Mouse (Mus musculus): ENCODE data around the gene Igfbpl1. TPM values are rescaled to one million over a fixed set of nuclear protein-coding genes. Genes with fewer than 3 reads are reported as not detected.
A peak's percentile ranks its signal among the peaks of the same experiment; 100 is the strongest.

Igfbpl1 gene
- polyA plus RNA-seq, 1 experiment from 2014 or later, result 0.34 TPM

GRCm38 (mm10) chr4:45766774-45767173 is 59.9 kb downstream of the Igfbpl1 start:
- no peaks in the 10 kb centered on the region for H3K9me3 ChIP-seq (ENCODE audit: control insufficient read depth, low read length)
- peaks cover 64% of the 10 kb centered on the region for H3K4me1 ChIP-seq (ENCODE audit: control insufficient read depth, insufficient read depth, low read length)
- 86% methylated on average over 7 of the region's 7 CpGs for WGBS
- no peak overlapping the region for H3K4me3 ChIP-seq (ENCODE audit: low read length)
- ATAC-seq, result no peak
- no peak overlapping the region for H3K9ac ChIP-seq (ENCODE audit: low read depth, low read length)
- H3K27ac ChIP-seq (ENCODE audit: low read length), result no peak overlapping the region
- 0 out of 2 replicates have a peak, but pooled peaks cover 5% of the 10 kb centered on the region for H3K27me3 ChIP-seq (replicated peaks; ENCODE audit: control insufficient read depth, insufficient read depth, low read length)
- no peak overlapping the region for H3K4me2 ChIP-seq (ENCODE audit: low read depth, low read length)
- no peaks in the 10 kb centered on the region for H3K36me3 ChIP-seq (ENCODE audit: control insufficient read depth, insufficient read depth, low read length)

DNA sequence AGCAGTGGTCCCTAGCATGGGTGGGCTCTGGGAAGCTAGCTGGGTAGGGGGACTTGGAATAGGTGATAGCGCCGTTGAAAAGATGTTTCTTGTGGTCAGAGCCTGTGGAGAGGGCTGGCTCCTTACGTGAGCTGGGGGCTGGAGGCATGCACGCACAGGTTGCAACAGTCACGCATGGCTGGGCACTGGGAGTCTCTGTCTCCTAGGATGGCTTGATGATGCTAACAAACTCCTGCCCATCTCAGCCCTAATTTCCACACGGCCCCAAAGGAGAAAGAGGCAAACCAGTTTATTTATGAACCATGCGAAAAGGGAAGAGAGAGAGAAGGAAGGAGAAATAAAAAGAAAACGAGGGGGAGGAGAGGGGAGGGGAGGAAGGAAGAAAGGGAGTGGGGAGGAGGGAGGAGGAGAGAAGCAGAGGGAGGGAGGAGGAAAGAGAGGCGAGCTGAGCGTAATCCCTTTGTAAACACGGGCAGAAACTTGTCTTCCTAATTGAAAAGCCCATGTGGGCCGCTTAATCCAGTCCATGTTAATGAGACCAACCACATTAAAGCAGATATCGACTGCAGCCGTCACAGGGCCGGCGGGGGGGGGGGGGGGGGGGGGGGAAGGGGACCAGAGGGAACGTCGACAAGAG is 61.0 kb downstream of the Igfbpl1 start:
- peaks cover 58% of the 10 kb centered on the region for H3K4me1 ChIP-seq (ENCODE audit: control insufficient read depth, insufficient read depth, low read length)
- H3K27ac ChIP-seq (ENCODE audit: low read length), result no peak overlapping the region
- peak overlapping the region; percentile 21; the same call in 1 of the 2 replicates for H3K4me2 ChIP-seq (ENCODE audit: low read depth, low read length)
- peak overlapping the region; percentile 4; the same call in 1 of the 2 replicates for H3K4me3 ChIP-seq (ENCODE audit: low read length)
- WGBS, result 5% methylated on average over 16 of the region's 18 CpGs
- H3K9me3 ChIP-seq (ENCODE audit: control insufficient read depth, low read length), result no peaks in the 10 kb centered on the region
- ATAC-seq, result no peak
- H3K36me3 ChIP-seq (ENCODE audit: control insufficient read depth, insufficient read depth, low read length), result no peaks in the 10 kb centered on the region
- H3K9ac ChIP-seq (ENCODE audit: low read depth, low read length), result no peak overlapping the region
- 0 out of 2 replicates have a peak, but pooled peaks cover 5% of the 10 kb centered on the region for H3K27me3 ChIP-seq (replicated peaks; ENCODE audit: control insufficient read depth, insufficient read depth, low read length)

GRCm38 (mm10) chr4:45765121-45765564 is 61.6 kb downstream of the Igfbpl1 start:
- Histone ChIP-seq H3K36me3 (ENCODE audit: control insufficient read depth, insufficient read depth, low read length) (no peaks in the 10 kb centered on the region), H3K9me3 (ENCODE audit: control insufficient read depth, low read length) (no peaks in the 10 kb centered on the region), H3K4me1 (ENCODE audit: control insufficient read depth, insufficient read depth, low read length) (peaks cover 58% of the 10 kb centered on the region), H3K9ac (ENCODE audit: low read depth, low read length) (no peak overlapping the region), H3K27ac (ENCODE audit: low read length) (no peak overlapping the region), H3K4me3 (ENCODE audit: low read length) (peak overlapping the region; percentile 4; the same call in 1 of the 2 replicates), H3K27me3 (replicated peaks; ENCODE audit: control insufficient read depth, insufficient read depth, low read length) (0 out of 2 replicates have a peak, but pooled peaks cover 5% of the 10 kb centered on the region), H3K4me2 (ENCODE audit: low read depth, low read length) (peak overlapping the region; percentile 21; the same call in 1 of the 2 replicates)
- ATAC-seq, result no peak
- WGBS, result 15% methylated on average over 16 of the region's 16 CpGs

DNA sequence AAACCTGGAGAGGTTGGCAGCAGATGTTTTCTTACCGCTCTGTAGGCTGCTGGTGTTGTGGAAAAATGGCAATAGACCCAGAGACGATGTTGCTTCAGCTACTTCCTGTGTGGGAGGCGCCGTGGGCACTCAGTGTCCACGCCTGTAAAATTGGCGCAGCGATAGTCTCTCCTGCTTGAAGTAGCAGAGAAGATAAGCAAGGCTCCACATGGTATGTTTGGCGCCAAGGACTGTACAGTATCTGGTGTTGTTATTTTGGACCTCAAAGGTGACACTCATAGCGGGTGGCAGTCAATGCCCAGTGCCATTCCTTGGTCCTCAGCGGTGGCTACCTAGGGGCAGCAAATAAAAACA is 62.6 kb downstream of the Igfbpl1 start:
- 19% methylated on average over 10 of the region's 10 CpGs for WGBS
- Histone ChIP-seq H3K4me3 (ENCODE audit: low read length) (peak overlapping the region; percentile 12; the same call in 1 of the 2 replicates), H3K27ac (ENCODE audit: low read length) (0 out of 2 replicates have a peak overlapping the region, but pooled peaks have one; percentile 10), H3K9me3 (ENCODE audit: control insufficient read depth, low read length) (no peaks in the 10 kb centered on the region), H3K36me3 (ENCODE audit: control insufficient read depth, insufficient read depth, low read length) (no peaks in the 10 kb centered on the region), H3K27me3 (replicated peaks; ENCODE audit: control insufficient read depth, insufficient read depth, low read length) (0 out of 2 replicates have a peak, but pooled peaks cover 5% of the 10 kb centered on the region), H3K4me1 (ENCODE audit: control insufficient read depth, insufficient read depth, low read length) (peaks cover 54% of the 10 kb centered on the region), H3K4me2 (ENCODE audit: low read depth, low read length) (peak overlapping the region; percentile 43; the same call in 1 of the 2 replicates), H3K9ac (ENCODE audit: low read depth, low read length) (peak overlapping the region; percentile 30; the same call in 1 of the 2 replicates)
- ATAC-seq, result no peak

DNA sequence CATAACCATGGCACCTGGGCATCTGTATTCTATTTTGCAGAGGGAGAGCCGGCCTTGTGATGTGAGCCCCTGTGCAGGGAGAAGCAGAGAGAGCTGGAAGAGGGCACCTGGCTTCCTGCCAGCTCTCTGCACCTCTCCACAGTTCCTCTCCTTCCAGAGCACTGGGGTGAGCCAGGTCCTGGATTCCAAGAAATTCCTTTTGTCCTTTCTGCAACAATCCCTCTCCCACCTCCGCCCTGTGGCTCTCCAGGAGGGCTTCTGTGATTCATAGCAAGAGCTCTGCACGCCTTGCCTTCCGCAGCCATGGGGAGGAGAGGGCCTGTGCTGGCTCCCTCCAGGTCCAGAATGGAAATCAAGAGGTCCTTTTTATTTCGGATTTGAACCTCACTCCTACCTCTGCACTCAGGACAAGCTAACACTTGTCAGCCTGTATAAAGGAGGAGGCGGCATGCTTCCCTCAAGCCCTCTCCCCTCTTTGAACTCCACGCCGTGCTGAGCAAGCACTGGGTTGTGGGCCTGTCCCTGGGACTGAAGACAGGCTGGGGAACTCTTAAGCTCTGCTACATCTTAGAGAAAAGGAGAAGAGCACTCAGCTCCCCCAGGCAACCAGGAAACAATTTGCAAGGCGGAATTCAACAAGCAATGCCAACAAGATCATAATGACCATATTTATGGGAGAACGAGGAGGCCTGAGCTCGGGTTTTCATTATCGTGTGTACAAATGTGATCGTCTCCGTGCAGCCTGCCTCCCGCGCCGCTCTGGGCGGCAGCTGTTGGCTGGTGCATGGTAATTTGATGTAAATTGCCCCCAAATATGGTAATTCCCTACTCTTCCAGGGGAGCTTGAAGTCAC is 63.2 kb downstream of the Igfbpl1 start:
- no peaks in the 10 kb centered on the region for H3K9me3 ChIP-seq (ENCODE audit: control insufficient read depth, low read length)
- H3K9ac ChIP-seq (ENCODE audit: low read depth, low read length), result peak overlapping the region; percentile 30; the same call in 1 of the 2 replicates
- peak overlapping the region; percentile 12; the same call in 1 of the 2 replicates for H3K4me3 ChIP-seq (ENCODE audit: low read length)
- no peak for ATAC-seq
- peak overlapping the region; percentile 33 for H3K27ac ChIP-seq (ENCODE audit: low read length)
- WGBS, result 18% methylated on average over 18 of the region's 18 CpGs
- peaks cover 49% of the 10 kb centered on the region for H3K4me1 ChIP-seq (ENCODE audit: control insufficient read depth, insufficient read depth, low read length)
- peak overlapping the region; percentile 43 for H3K4me2 ChIP-seq (ENCODE audit: low read depth, low read length)
- 0 out of 2 replicates have a peak, but pooled peaks cover 5% of the 10 kb centered on the region for H3K27me3 ChIP-seq (replicated peaks; ENCODE audit: control insufficient read depth, insufficient read depth, low read length)
- H3K36me3 ChIP-seq (ENCODE audit: control insufficient read depth, insufficient read depth, low read length), result no peaks in the 10 kb centered on the region

GRCm38 (mm10) chr4:45762600-45762999 is 64.1 kb downstream of the Igfbpl1 start:
- no peak for ATAC-seq
- no peaks in the 10 kb centered on the region for H3K9me3 ChIP-seq (ENCODE audit: control insufficient read depth, low read length)
- H3K4me3 ChIP-seq (ENCODE audit: low read length), result no peak overlapping the region
- peaks cover 49% of the 10 kb centered on the region for H3K4me1 ChIP-seq (ENCODE audit: control insufficient read depth, insufficient read depth, low read length)
- H3K27me3 ChIP-seq (replicated peaks; ENCODE audit: control insufficient read depth, insufficient read depth, low read length), result 0 out of 2 replicates have a peak, but pooled peaks cover 5% of the 10 kb centered on the region
- no peaks in the 10 kb centered on the region for H3K36me3 ChIP-seq (ENCODE audit: control insufficient read depth, insufficient read depth, low read length)
- H3K4me2 ChIP-seq (ENCODE audit: low read depth, low read length), result no peak overlapping the region
- WGBS, result 84% methylated on average over 4 of the region's 4 CpGs
- H3K27ac ChIP-seq (ENCODE audit: low read length), result no peak overlapping the region
- H3K9ac ChIP-seq (ENCODE audit: low read depth, low read length), result no peak overlapping the region

Other genes starting within 250 kb of the Igfbpl1 start
- 638 and 702 TPM in 2 replicates for gene Aldh1b1, start 27.9 kb downstream of the Igfbpl1 start, polyA plus RNA-seq (2015; fragmentation: Nextera tagmentation; extraction: Ambion mirVana)
- 9.7 and 13.3 TPM in 2 replicates for gene Stra6l, start 21.7 kb upstream of the Igfbpl1 start, polyA plus RNA-seq (2015; fragmentation: Nextera tagmentation; extraction: Ambion mirVana)
- 0.15 and 0.16 TPM in 2 replicates for gene Ccdc180, start 63.4 kb upstream of the Igfbpl1 start, polyA plus RNA-seq (2015; fragmentation: Nextera tagmentation; extraction: Ambion mirVana)
- 31.5 and 36.6 TPM in 2 replicates for gene Tdrd7, start 138.4 kb upstream of the Igfbpl1 start, polyA plus RNA-seq (2015; fragmentation: Nextera tagmentation; extraction: Ambion mirVana)
- gene Tmod1, start 212.0 kb upstream of the Igfbpl1 start, polyA plus RNA-seq (2015; fragmentation: Nextera tagmentation; extraction: Ambion mirVana), result 3.2 and 4.0 TPM in 2 replicates

Data from intestine, embryonic 16.5 days (tissue).